In genomic region chr14:80237136-80237535, GRCm38 (mm10) we compare ENCODE assay signal across 11 mouse cellular contexts.
"Had no signal": no experiment of that assay in that cellular context is flagged by ENCODE, and none has a peak within 500 bp of the region (broad histone marks: within the 10 kb centered on the region; RNA-seq: fewer than 3 reads in every experiment).

No protein-coding gene starts in this region.

- H3K36me3 ChIP-seq: liver, embryonic 13.5 days had no signal

- H3K9me3 ChIP-seq: liver, embryonic 13.5 days had no signal

- DNase-seq: kidney, postnatal 25 days; liver, embryonic 13.5 days; lung, adult 2 months; lung, postnatal 14 days; lung, postnatal 4 days; midbrain, embryonic 14.5 days; thymus, adult 18-20 months; thymus, postnatal 36 days had no signal

- H3K4me2 ChIP-seq: liver, embryonic 13.5 days; midbrain, embryonic 11.5 days had no signal

- H3K4me1 ChIP-seq: liver, embryonic 13.5 days had no signal

- H3K27ac ChIP-seq: kidney, postnatal 0 days; liver, embryonic 13.5 days; stomach, postnatal 0 days had no signal

- H3K27me3 ChIP-seq: liver, embryonic 13.5 days had no signal

- H3K9ac ChIP-seq: liver, embryonic 13.5 days had no signal

- H3K4me3 ChIP-seq: liver, embryonic 13.5 days had no signal
